Mouse (Mus musculus) lung, adult 2 months (tissue): ENCODE data around the gene Rftn2.

ENCODE experiments used
- CTCF ChIP-seq: fragments of 200-500 bp; IDR thresholded peaks from 2 replicates; pipeline ENCODE4 v1.5.1; 2011; ENCODE audit warnings: mild to moderate bottlenecking, low read length, control low read depth; ENCODE audit not compliant: insufficient read depth
- POLR2A ChIP-seq: fragments of 200-500 bp; IDR thresholded peaks from 2 replicates; pipeline ENCODE4 v1.6.1; 2011; ENCODE audit warnings: low read depth, mild to moderate bottlenecking, control low read depth, low read length, borderline replicate concordance; ENCODE audit errors: extremely low read depth

- no peak for TF ChIP-seq POLR2A
- no peak for TF ChIP-seq CTCF
Measured at GRCm38 (mm10) chr1:55211081-55211480, 15.5 kb downstream of the Rftn2 start.
